Mouse (Mus musculus) stomach, postnatal 0 days (tissue): ENCODE measurements around the gene Me3. TPM values are rescaled to one million over a fixed set of nuclear protein-coding genes. Genes with fewer than 3 reads are reported as not detected.

ENCODE experiments used
- ATAC-seq: fragments of 200-750 bp; cut with Nextera tagmentation; 2 replicates; pipeline ENCODE4 v1.8.0; 2017; ENCODE audit not compliant: low FRiP score, low TSS enrichment
- DNase-seq: peaks from one replicate; pipeline ENCODE4 v3.0.0-alpha.2; 2016; ENCODE audit warnings: low spot score
- H3K27ac ChIP-seq: fragments of 300-500 bp; sonication (generic); replicated peaks from 2 replicates; pipeline ENCODE4 v1.5.1; 2014; ENCODE audit warnings: mild to moderate bottlenecking, control low read depth
- H3K27me3 ChIP-seq: fragments of 300-500 bp; sonication (generic); 2 replicates; pipeline ENCODE4 v1.6.1; 2014; ENCODE audit warnings: low read length; ENCODE audit not compliant: control insufficient read depth, insufficient read depth
- H3K36me3 ChIP-seq: fragments of 300-500 bp; sonication (generic); 2 replicates; pipeline ENCODE4 v1.6.1; 2014; ENCODE audit warnings: low read length, mixed read lengths; ENCODE audit not compliant: control insufficient read depth, insufficient read depth
- H3K4me1 ChIP-seq: fragments of 300-500 bp; sonication (generic); replicated peaks from 2 replicates; pipeline ENCODE4 v1.6.1; 2014; ENCODE audit warnings: antibody characterized with exemption; ENCODE audit not compliant: control insufficient read depth, insufficient read depth
- H3K4me2 ChIP-seq: fragments of 300-500 bp; sonication (generic); replicated peaks from 2 replicates; pipeline ENCODE4 v1.6.1; 2014; ENCODE audit warnings: low read depth, mild to moderate bottlenecking, control low read depth, moderate library complexity
- H3K4me3 ChIP-seq: fragments of 300-500 bp; sonication (generic); 2 replicates; pipeline ENCODE4 v1.5.1; 2014; ENCODE audit warnings: low read depth, low read length, control low read depth
- H3K9ac ChIP-seq: fragments of 300-500 bp; sonication (generic); 2 replicates; pipeline ENCODE4 v1.6.1; 2014; ENCODE audit warnings: mild to moderate bottlenecking, low read length, control low read depth, mixed read lengths
- H3K9me3 ChIP-seq: fragments of 300-500 bp; sonication (generic); 2 replicates; pipeline ENCODE4 v1.6.1; 2016; ENCODE audit warnings: low read length; ENCODE audit not compliant: control insufficient read depth
- CTCF ChIP-seq: IDR thresholded peaks from 2 replicates; pipeline ENCODE4 v1.5.1; 2016; ENCODE audit warnings: antibody characterized with exemption, low read depth, mild to moderate bottlenecking, moderate library complexity
- EP300 ChIP-seq: optimal IDR thresholded peaks from 2 replicates; pipeline ENCODE3; 2016; ENCODE audit warnings: antibody characterized with exemption
- WGBS: fragments of 180-500 bp; shearing (Covaris S2); extraction: QIAGEN DNeasy Blood & Tissue Kit; methylation state at CpG from one replicate; pipeline ENCODE4 v1.1.7; 2014; 5-methylcytosine and 5-hydroxymethylcytosine counted together
- polyA plus RNA-seq: library from polyadenylated mRNA; unstranded; fragments of >200 nt; fragmentation: Nextera tagmentation; extraction: Ambion mirVana; gene quantifications from 2 replicates; pipeline ENCODE4 v1.2.1, GENCODE M21; 2015

Me3 gene
- polyA plus RNA-seq, 1 experiment from 2014 or later: 4.8 TPM

DNA sequence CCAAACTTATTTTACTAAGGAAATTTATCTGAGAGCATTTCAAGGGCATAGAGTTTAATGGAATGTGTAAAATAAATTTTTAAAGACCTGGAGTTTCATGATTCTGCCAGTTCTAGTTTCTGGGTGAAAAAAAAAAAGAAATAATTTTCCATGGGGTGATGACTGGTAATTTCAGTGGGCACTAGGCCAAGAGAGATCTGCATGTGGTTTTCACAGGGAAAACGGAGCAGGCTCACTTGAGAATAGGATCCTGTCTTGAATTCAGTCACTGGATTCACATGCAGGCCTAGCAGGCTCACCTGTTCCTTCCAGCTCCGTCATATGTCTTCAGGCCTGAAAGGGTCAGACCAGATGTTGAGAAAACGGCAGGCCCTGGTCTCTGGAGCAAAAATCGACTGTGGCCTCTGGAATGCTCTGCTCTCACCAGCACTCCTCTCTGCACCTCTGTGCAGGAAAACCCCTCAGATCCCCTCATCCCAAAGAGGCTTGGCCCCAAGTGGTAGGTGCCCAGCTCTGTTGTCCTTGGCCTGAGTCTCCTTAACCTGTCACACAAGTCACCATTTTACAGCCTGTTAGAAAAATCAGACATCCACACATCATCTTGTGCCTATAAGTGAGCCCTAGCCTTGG, 196.4 kb downstream of the Me3 start:
- no peak for TF ChIP-seq CTCF
- H3K4me1 ChIP-seq: no peaks in the 10 kb centered on the region
- DNase-seq: no peak
- ATAC-seq: no peak
- H3K27ac ChIP-seq: no peak overlapping the region
- WGBS: 62% methylated on average over 4 of the region's 4 CpGs
- H3K9ac ChIP-seq: no peak overlapping the region
- H3K4me2 ChIP-seq: no peak overlapping the region
- no peak overlapping the region for H3K4me3 ChIP-seq
- H3K36me3 ChIP-seq: no peaks in the 10 kb centered on the region
- no peaks in the 10 kb centered on the region for H3K9me3 ChIP-seq
- H3K27me3 ChIP-seq: no peaks in the 10 kb centered on the region

- Histone ChIP-seq H3K27me3 (no peaks in the 10 kb centered on the region), H3K27ac (no peak overlapping the region), H3K4me3 (no peak overlapping the region), H3K9me3 (no peaks in the 10 kb centered on the region), H3K4me2 (no peak overlapping the region), H3K9ac (no peak overlapping the region), H3K4me1 (no peaks in the 10 kb centered on the region), H3K36me3 (no peaks in the 10 kb centered on the region)
- ATAC-seq (peak; percentile 68; the same call in 1 of the 2 replicates), DNase-seq (peak; percentile 21)
- no peak for TF ChIP-seq EP300
- peak; percentile 67 for TF ChIP-seq CTCF
- WGBS: 64% methylated on average over 7 of the region's 7 CpGs
These were observed 197.0 kb downstream of the Me3 start for GRCm38 (mm10) chr7:89829201-89829600.

DNA sequence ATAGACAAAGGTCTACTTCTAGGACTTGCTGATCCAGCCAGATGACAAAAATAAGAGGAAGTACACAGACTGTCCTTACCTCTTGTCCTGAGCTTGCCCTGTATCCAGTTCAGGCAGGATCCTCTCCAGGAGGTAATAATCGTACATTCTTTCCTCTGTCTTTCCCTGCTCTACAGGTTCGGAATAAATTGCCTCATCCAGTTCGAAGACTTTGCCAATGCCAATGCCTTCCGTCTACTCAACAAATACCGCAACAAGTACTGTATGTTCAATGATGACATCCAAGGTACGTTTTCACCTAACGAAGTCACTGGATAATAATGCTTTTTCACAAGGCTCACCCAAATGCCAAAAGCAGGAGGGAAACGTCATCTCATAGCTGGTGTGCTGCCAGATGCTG, 201.3 kb downstream of the Me3 start:
- Histone ChIP-seq H3K9ac (no peak overlapping the region), H3K4me2 (no peak overlapping the region), H3K36me3 (no peaks in the 10 kb centered on the region), H3K27me3 (no peaks in the 10 kb centered on the region), H3K4me3 (no peak overlapping the region), H3K4me1 (no peaks in the 10 kb centered on the region), H3K9me3 (no peaks in the 10 kb centered on the region), H3K27ac (no peak overlapping the region)
- TF ChIP-seq EP300: no peak
- no peak for TF ChIP-seq CTCF
- no peak for ATAC-seq
- DNase-seq: no peak
- WGBS: 79% methylated on average over 8 of the region's 8 CpGs

DNA sequence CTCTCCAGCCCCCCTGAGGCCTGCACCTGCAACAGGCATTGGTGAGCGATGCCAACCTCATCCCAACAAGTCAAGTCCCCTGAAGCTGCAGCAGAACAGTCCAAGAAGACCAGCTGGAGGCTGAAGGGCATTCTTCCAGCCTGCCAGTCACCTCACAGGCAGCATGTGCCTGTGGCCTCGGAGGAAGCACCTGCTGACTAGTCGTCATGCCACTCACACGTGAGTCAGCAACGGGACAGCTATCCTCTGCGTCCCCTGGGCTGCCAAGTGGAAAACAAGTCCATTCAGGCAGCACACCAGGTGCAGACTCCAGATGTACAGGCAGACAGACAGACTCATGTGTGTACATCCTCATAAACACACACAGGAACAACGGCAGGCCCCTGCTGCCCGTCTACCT, 203.4 kb downstream of the Me3 start:
- no peak overlapping the region for H3K4me3 ChIP-seq
- no peaks in the 10 kb centered on the region for H3K4me1 ChIP-seq
- ATAC-seq (no peak), DNase-seq (no peak)
- H3K9me3 ChIP-seq: no peaks in the 10 kb centered on the region
- TF ChIP-seq CTCF: no peak
- TF ChIP-seq EP300: no peak
- WGBS: 67% methylated on average over 8 of the region's 8 CpGs
- H3K9ac ChIP-seq: no peak overlapping the region
- no peaks in the 10 kb centered on the region for H3K36me3 ChIP-seq
- no peaks in the 10 kb centered on the region for H3K27me3 ChIP-seq
- no peak overlapping the region for H3K4me2 ChIP-seq
- no peak overlapping the region for H3K27ac ChIP-seq

- WGBS: 94% methylated on average over 7 of the region's 7 CpGs
- no peak for TF ChIP-seq EP300
- TF ChIP-seq CTCF: no peak
- H3K9me3 ChIP-seq: no peaks in the 10 kb centered on the region
- no peak overlapping the region for H3K4me3 ChIP-seq
- DNase-seq: no peak
- no peaks in the 10 kb centered on the region for H3K36me3 ChIP-seq
- no peak overlapping the region for H3K27ac ChIP-seq
- H3K27me3 ChIP-seq: no peaks in the 10 kb centered on the region
- H3K9ac ChIP-seq: no peak overlapping the region
- no peak for ATAC-seq
- H3K4me2 ChIP-seq: no peak overlapping the region
- no peaks in the 10 kb centered on the region for H3K4me1 ChIP-seq
These were observed 204.5 kb downstream of the Me3 start for GRCm38 (mm10) chr7:89836676-89837075.

DNA sequence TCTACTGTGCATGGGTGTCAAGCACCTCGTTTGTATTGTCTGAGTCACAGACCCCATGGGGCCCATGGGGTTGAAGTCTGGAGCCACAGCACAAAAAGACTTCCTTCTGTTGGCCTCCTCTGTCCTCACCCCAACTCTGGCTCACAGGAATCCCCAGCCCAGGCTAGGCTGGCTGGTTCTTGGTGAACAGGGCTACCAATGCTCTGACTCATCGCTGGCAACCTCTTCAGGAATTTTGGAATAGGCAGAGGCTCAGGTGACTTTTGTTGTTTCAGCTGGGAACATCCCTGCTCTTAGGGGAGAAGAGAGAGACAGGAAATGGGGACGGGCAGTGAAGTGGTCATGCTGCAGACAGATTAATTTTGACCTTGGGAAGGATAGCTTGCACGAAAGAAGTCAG, 205.6 kb downstream of the Me3 start:
- Histone ChIP-seq H3K4me1 (no peaks in the 10 kb centered on the region), H3K9me3 (no peaks in the 10 kb centered on the region), H3K4me3 (no peak overlapping the region), H3K4me2 (no peak overlapping the region), H3K27me3 (no peaks in the 10 kb centered on the region), H3K9ac (no peak overlapping the region), H3K27ac (no peak overlapping the region), H3K36me3 (no peaks in the 10 kb centered on the region)
- ATAC-seq (no peak), DNase-seq (no peak)
- TF ChIP-seq CTCF: no peak
- no peak for TF ChIP-seq EP300
- WGBS: 58% methylated on average over 4 of the region's 4 CpGs
